Mouse (Mus musculus) midbrain, postnatal 0 days (tissue): Measurements from ENCODE around the gene Ctdnep1. TPM values are rescaled to one million over a fixed set of nuclear protein-coding genes. Genes with fewer than 3 reads are reported as not detected.
"Not testable (repeated sequence)": the region's sequence is repeated elsewhere in the genome, so short reads cannot be mapped to it uniquely, and the experiment has no call there.

Source experiments
- ATAC-seq: fragments of 200-750 bp; cut with Nextera tagmentation; 2 replicates; pipeline ENCODE4 v1.8.0; 2017; ENCODE audit warnings: moderate number of reproducible peaks, mild to moderate bottlenecking, moderate TSS enrichment, moderate library complexity; ENCODE audit not compliant: low FRiP score
- DNase-seq: peaks from one replicate; pipeline ENCODE4 v3.0.0-alpha.2; 2015; ENCODE audit warnings: low spot score
- H3K27ac ChIP-seq: fragments of 300-500 bp; sonication (generic); 2 replicates; pipeline ENCODE4 v1.5.1; 2014; ENCODE audit warnings: low read depth, mild to moderate bottlenecking, low read length, mixed read lengths
- H3K27me3 ChIP-seq: fragments of 300-500 bp; sonication (generic); 2 replicates; pipeline ENCODE4 v1.6.1; 2014; ENCODE audit warnings: low read length, control low read depth, mixed read lengths; ENCODE audit not compliant: insufficient read depth
- H3K36me3 ChIP-seq: fragments of 300-500 bp; sonication (generic); 2 replicates; pipeline ENCODE4 v1.6.1; 2014; ENCODE audit warnings: low read length, control low read depth, mixed read lengths; ENCODE audit not compliant: insufficient read depth
- H3K4me1 ChIP-seq: fragments of 300-500 bp; sonication (generic); 2 replicates; pipeline ENCODE4 v1.6.1; 2014; ENCODE audit warnings: mild to moderate bottlenecking, control low read depth, antibody characterized with exemption, low read length, mixed read lengths; ENCODE audit not compliant: insufficient read depth
- H3K4me2 ChIP-seq: fragments of 300-500 bp; sonication (generic); 2 replicates; pipeline ENCODE4 v1.6.1; 2014; ENCODE audit warnings: low read depth, mild to moderate bottlenecking, low read length, mixed read lengths; ENCODE audit not compliant: poor library complexity, severe bottlenecking
- H3K4me3 ChIP-seq: fragments of 300-500 bp; sonication (generic); 2 replicates; pipeline ENCODE4 v1.5.1; 2014; ENCODE audit warnings: low read depth, mild to moderate bottlenecking, low read length, moderate library complexity
- H3K9ac ChIP-seq: fragments of 300-500 bp; sonication (generic); replicated peaks from 2 replicates; pipeline ENCODE4 v1.6.1; 2014; ENCODE audit warnings: mild to moderate bottlenecking, low read length, moderate library complexity, mixed read lengths; ENCODE audit not compliant: poor library complexity, severe bottlenecking
- H3K9me3 ChIP-seq: fragments of 300-500 bp; sonication (generic); 2 replicates; pipeline ENCODE4 v1.6.1; 2016; ENCODE audit warnings: low read length, control low read depth
- CTCF ChIP-seq: IDR thresholded peaks from 2 replicates; pipeline ENCODE4 v1.5.1; 2016; ENCODE audit warnings: antibody characterized with exemption, mild to moderate bottlenecking
- WGBS: fragments of 180-500 bp; shearing (Covaris S2); extraction: QIAGEN DNeasy Blood & Tissue Kit; methylation state at CpG from one replicate; pipeline ENCODE4 v1.1.7; 2014; 5-methylcytosine and 5-hydroxymethylcytosine counted together
- polyA plus RNA-seq: library from polyadenylated mRNA; unstranded; fragments of >200 nt; fragmentation: Nextera tagmentation; extraction: Ambion mirVana; gene quantifications from 2 replicates; pipeline ENCODE4 v1.2.1, GENCODE M21; 2015
- total RNA-seq: library from RNA; depleted of rRNA; stranded (reverse); fragments of >200 nt; gene quantifications from 2 replicates; pipeline ENCODE4 v1.2.3, GENCODE M21; 2014

Ctdnep1 gene
- total and polyA plus RNA-seq, 2 experiments from 2014 or later: 22.3 to 39.6 TPM

- no peaks in the 10 kb centered on the region for H3K27me3 ChIP-seq
- no peak overlapping the region for H3K4me2 ChIP-seq
- ATAC-seq: no peak
- no peak for TF ChIP-seq CTCF
- no peak overlapping the region for H3K9ac ChIP-seq
- no peak for DNase-seq
- 82% methylated on average over 9 of the region's 9 CpGs for WGBS
- H3K36me3 ChIP-seq: peaks cover 56% of the 10 kb centered on the region
- no peaks in the 10 kb centered on the region for H3K9me3 ChIP-seq
- no peak overlapping the region for H3K4me3 ChIP-seq
- peaks cover 16% of the 10 kb centered on the region; the same call in 1 of the 2 replicates for H3K4me1 ChIP-seq
- no peak overlapping the region for H3K27ac ChIP-seq
These were observed 32.0 kb downstream of the Ctdnep1 start for GRCm38 (mm10) chr11:70012931-70013330.

- 80% methylated on average over 3 of the region's 3 CpGs for WGBS
- Histone ChIP-seq H3K27ac (no peak overlapping the region), H3K4me3 (no peak overlapping the region), H3K36me3 (peaks cover 52% of the 10 kb centered on the region), H3K27me3 (no peaks in the 10 kb centered on the region), H3K9me3 (no peaks in the 10 kb centered on the region), H3K9ac (no peak overlapping the region), H3K4me2 (no peak overlapping the region), H3K4me1 (peaks cover 16% of the 10 kb centered on the region; the same call in 1 of the 2 replicates)
- no peak for ATAC-seq
- no peak for TF ChIP-seq CTCF
- DNase-seq: no peak
These were observed 32.5 kb downstream of the Ctdnep1 start for GRCm38 (mm10) chr11:70013408-70013807.

- Histone ChIP-seq H3K36me3 (peaks cover 45% of the 10 kb centered on the region), H3K4me3 (no peak overlapping the region), H3K9ac (no peak overlapping the region), H3K4me1 (peaks cover 16% of the 10 kb centered on the region; the same call in 1 of the 2 replicates), H3K4me2 (peak overlapping the region; percentile 73; the same call in 1 of the 2 replicates), H3K27ac (no peak overlapping the region), H3K27me3 (no peaks in the 10 kb centered on the region), H3K9me3 (no peaks in the 10 kb centered on the region)
- no peak for ATAC-seq
- no peak for TF ChIP-seq CTCF
- WGBS: 65% methylated on average over 5 of the region's 5 CpGs
- no peak for DNase-seq
These were observed 33.1 kb downstream of the Ctdnep1 start for GRCm38 (mm10) chr11:70014051-70014450.

- peaks cover 16% of the 10 kb centered on the region; the same call in 1 of the 2 replicates for H3K4me1 ChIP-seq
These were observed 34.1 kb downstream of the Ctdnep1 start, which contains the start of gene Acadvl for GRCm38 (mm10) chr11:70014880-70015558. Acadvl (minus strand) TSS chr11:70015411.

GRCm38 (mm10) chr11:70015677-70016076 lies 34.7 kb downstream of the Ctdnep1 start:
- no peak for TF ChIP-seq CTCF
- H3K27me3 ChIP-seq: no peaks in the 10 kb centered on the region
- H3K9me3 ChIP-seq: no peaks in the 10 kb centered on the region
- 63% methylated on average over 6 of the region's 6 CpGs for WGBS
- no peak overlapping the region for H3K9ac ChIP-seq
- peaks cover 29% of the 10 kb centered on the region for H3K36me3 ChIP-seq
- peaks cover 16% of the 10 kb centered on the region; the same call in 1 of the 2 replicates for H3K4me1 ChIP-seq
- no peak overlapping the region for H3K27ac ChIP-seq
- no peak for DNase-seq
- H3K4me3 ChIP-seq: peak overlapping the region; percentile 59
- peak overlapping the region; percentile 73 for H3K4me2 ChIP-seq
- ATAC-seq: no peak

More at GRCm38 (mm10) chr11:70014880-70015558, 34.1 kb downstream of the Ctdnep1 start, which contains the start of gene Acadvl:
- DNase-seq: peak; percentile 91
- TF ChIP-seq CTCF: peak; percentile 65
- Histone ChIP-seq H3K9ac (peak within 1 kb of the TSS; percentile 72), H3K36me3 (peaks cover 35% of the 10 kb centered on the region), H3K27ac (peak within 1 kb of the TSS; percentile 72), H3K9me3 (no peaks in the 10 kb centered on the region), H3K27me3 (no peaks in the 10 kb centered on the region), H3K4me3 (peak within 1 kb of the TSS; percentile 59), H3K4me2 (peak within 1 kb of the TSS; percentile 73)
- peak; percentile 66 for ATAC-seq
- WGBS: under 1% methylated on average over 35 of the region's 35 CpGs

GRCm38 (mm10) chr11:70016177-70016576 lies 35.2 kb downstream of the Ctdnep1 start:
- not testable (repeated sequence) for H3K9ac ChIP-seq, H3K27me3 ChIP-seq, H3K4me2 ChIP-seq, DNase-seq, H3K27ac ChIP-seq, ATAC-seq, H3K4me3 ChIP-seq, H3K9me3 ChIP-seq
- 76% methylated on average over 2 of the region's 2 CpGs for WGBS
- Histone ChIP-seq H3K36me3 (peaks cover 24% of the 10 kb centered on the region), H3K4me1 (peaks cover 16% of the 10 kb centered on the region; the same call in 1 of the 2 replicates)
